Mouse (Mus musculus): ENCODE data around the gene Gm10295.

- no peak for TF ChIP-seq CHD2 (IDR thresholded peaks at IDR 0.05; ENCODE audit: low read depth, low read length)
- no peak for TF ChIP-seq ZC3H11A (IDR thresholded peaks at IDR 0.05; ENCODE audit: borderline replicate concordance, low read depth, low read length)
- no peak for TF ChIP-seq HCFC1 (IDR thresholded peaks at IDR 0.05; ENCODE audit: borderline replicate concordance, insufficient read depth, low read length)
- no peak for TF ChIP-seq MAFK (IDR thresholded peaks at IDR 0.05; ENCODE audit: insufficient read depth, low read depth, low read length)
- 0 out of 2 replicates have a peak, but pooled peaks have one; percentile 21 for TF ChIP-seq ZNF384 (IDR thresholded peaks at IDR 0.05; ENCODE audit: low read depth, low read length)
Observed at GRCm38 (mm10) chr7:71383341-71384130, 32.3 kb upstream of the Gm10295 start.

All from ES-E14 (cell line).